Mouse (Mus musculus) limb, embryonic 14.5 days (tissue): ENCODE data around the gene Six6. TPM values are rescaled to one million over a fixed set of nuclear protein-coding genes. Genes with fewer than 3 reads are reported as not detected.

Source experiments
- ATAC-seq: fragments of 200-750 bp; cut with Nextera tagmentation; 2 replicates; pipeline ENCODE4 v1.8.0; 2017; ENCODE audit warnings: low read depth, moderate number of reproducible peaks, moderate TSS enrichment; ENCODE audit not compliant: low FRiP score
- DNase-seq: peaks from one replicate; pipeline ENCODE4 v3.0.0-alpha.2; 2015; ENCODE audit warnings: low spot score
- H3K27ac ChIP-seq: fragments of 300-500 bp; sonication (generic); replicated peaks from 2 replicates; pipeline ENCODE4 v1.5.1; 2014; ENCODE audit warnings: low read depth, mild to moderate bottlenecking, low read length, moderate library complexity, mixed read lengths
- H3K27me3 ChIP-seq: fragments of 300-500 bp; sonication (generic); 2 replicates; pipeline ENCODE4 v1.6.1; 2014; ENCODE audit warnings: low read length, mixed read lengths; ENCODE audit not compliant: control insufficient read depth, insufficient read depth
- H3K36me3 ChIP-seq: fragments of 300-500 bp; sonication (generic); 2 replicates; pipeline ENCODE4 v1.6.1; 2014; ENCODE audit warnings: mild to moderate bottlenecking, low read length, moderate library complexity, mixed read lengths; ENCODE audit not compliant: control insufficient read depth, insufficient read depth
- H3K4me1 ChIP-seq: fragments of 300-500 bp; sonication (generic); 2 replicates; pipeline ENCODE4 v1.6.1; 2014; ENCODE audit warnings: antibody characterized with exemption, low read length, mixed read lengths; ENCODE audit not compliant: control insufficient read depth, insufficient read depth
- H3K4me2 ChIP-seq: fragments of 300-500 bp; sonication (generic); replicated peaks from 2 replicates; pipeline ENCODE4 v1.6.1; 2014; ENCODE audit warnings: low read depth, mild to moderate bottlenecking, low read length, moderate library complexity; ENCODE audit not compliant: severe bottlenecking
- H3K4me3 ChIP-seq: fragments of 300-500 bp; sonication (generic); replicated peaks from 2 replicates; pipeline ENCODE4 v1.5.1; 2014; ENCODE audit warnings: low read length
- H3K9ac ChIP-seq: fragments of 300-500 bp; sonication (generic); 2 replicates; pipeline ENCODE4 v1.6.1; 2014; ENCODE audit warnings: mild to moderate bottlenecking, low read depth, low read length, moderate library complexity; ENCODE audit not compliant: severe bottlenecking
- H3K9me3 ChIP-seq: fragments of 300-500 bp; sonication (generic); 2 replicates; pipeline ENCODE4 v1.6.1; 2016; ENCODE audit warnings: low read length; ENCODE audit not compliant: control insufficient read depth
- POLR2A ChIP-seq: fragments of 200-500 bp; IDR thresholded peaks from 2 replicates; pipeline ENCODE4 v1.8.0; 2012; ENCODE audit warnings: inconsistent platforms, mild to moderate bottlenecking, moderate library complexity, borderline replicate concordance; ENCODE audit not compliant: insufficient read depth, insufficient read length; ENCODE audit errors: extremely low read depth
- WGBS: fragments of 180-500 bp; shearing (Covaris S2); extraction: QIAGEN DNeasy Blood & Tissue Kit; methylation state at CpG from one replicate; pipeline ENCODE4 v1.1.7; 2014; 5-methylcytosine and 5-hydroxymethylcytosine counted together
- polyA plus RNA-seq, 2 experiments: library from polyadenylated mRNA; depleted of rRNA in 1 of 2; stranded (reverse) in 1 of 2; unstranded in 1 of 2; fragments of >200 nt; fragmentation: Nextera tagmentation in 1 of 2; extraction: Ambion mirVana in 1 of 2; gene quantifications; 2 replicates each; pipeline versions ENCODE4 v1.2.1 to v1.2.3; 2012 to 2014

Gene Six6
- polyA plus RNA-seq, 2 experiments = not detected

DNA sequence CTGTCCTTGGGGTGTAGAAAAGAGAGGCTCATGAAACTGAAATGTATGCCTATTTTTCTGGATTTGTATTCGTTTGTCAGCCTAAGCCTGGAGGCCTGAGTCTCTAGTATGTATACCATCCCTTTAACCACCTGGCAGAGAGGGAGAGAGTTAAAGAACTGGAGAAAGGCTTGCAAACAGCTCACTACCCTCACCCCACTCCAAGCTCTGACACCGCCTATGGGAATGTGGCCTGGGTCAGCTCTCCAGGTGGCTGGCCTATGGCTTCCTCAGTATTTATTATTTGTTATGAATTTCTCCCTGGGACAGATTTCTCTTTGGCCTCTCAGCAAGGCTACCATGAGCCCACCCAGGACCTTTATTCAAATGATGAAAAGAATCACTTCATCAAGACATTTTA lies 7.6 kb downstream of the Six6 start:
- ATAC-seq (no peak), DNase-seq (no peak)
- Histone ChIP-seq H3K4me3 (no peak overlapping the region), H3K27me3 (peaks cover 74% of the 10 kb centered on the region), H3K27ac (no peak overlapping the region), H3K9ac (no peak overlapping the region), H3K36me3 (no peaks in the 10 kb centered on the region), H3K4me2 (no peak overlapping the region), H3K4me1 (no peaks in the 10 kb centered on the region), H3K9me3 (no peaks in the 10 kb centered on the region)
- TF ChIP-seq POLR2A = no peak
- 15% methylated on average over 2 of the region's 2 CpGs for WGBS

DNA sequence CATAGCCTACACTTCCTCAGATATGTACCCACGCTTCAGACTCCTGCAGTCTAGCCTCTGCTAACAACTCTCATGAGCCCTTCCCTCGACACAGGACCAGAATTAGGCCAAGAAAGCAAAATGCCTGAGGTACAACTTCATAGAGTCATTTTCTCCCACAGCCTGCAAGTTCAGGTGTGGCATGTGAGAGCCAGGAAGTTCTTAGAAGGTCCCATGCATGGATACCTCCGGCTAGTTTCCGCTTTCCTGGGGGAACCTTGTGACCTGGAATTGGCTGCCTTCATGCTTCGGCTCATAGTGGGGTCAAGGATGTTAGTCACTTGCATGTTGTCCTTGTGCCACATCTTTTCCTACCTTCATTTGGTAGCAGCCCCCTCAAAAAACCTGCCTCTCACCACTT lies 13.4 kb downstream of the Six6 start:
- H3K4me1 ChIP-seq = no peaks in the 10 kb centered on the region
- no peak overlapping the region for H3K4me2 ChIP-seq
- no peak for ATAC-seq
- peaks cover 18% of the 10 kb centered on the region for H3K27me3 ChIP-seq
- no peak for TF ChIP-seq POLR2A
- WGBS = 80% methylated on average over 5 of the region's 5 CpGs
- H3K9me3 ChIP-seq = no peaks in the 10 kb centered on the region
- DNase-seq = no peak
- no peak overlapping the region for H3K9ac ChIP-seq
- H3K36me3 ChIP-seq = no peaks in the 10 kb centered on the region
- no peak overlapping the region for H3K4me3 ChIP-seq
- no peak overlapping the region for H3K27ac ChIP-seq

DNA sequence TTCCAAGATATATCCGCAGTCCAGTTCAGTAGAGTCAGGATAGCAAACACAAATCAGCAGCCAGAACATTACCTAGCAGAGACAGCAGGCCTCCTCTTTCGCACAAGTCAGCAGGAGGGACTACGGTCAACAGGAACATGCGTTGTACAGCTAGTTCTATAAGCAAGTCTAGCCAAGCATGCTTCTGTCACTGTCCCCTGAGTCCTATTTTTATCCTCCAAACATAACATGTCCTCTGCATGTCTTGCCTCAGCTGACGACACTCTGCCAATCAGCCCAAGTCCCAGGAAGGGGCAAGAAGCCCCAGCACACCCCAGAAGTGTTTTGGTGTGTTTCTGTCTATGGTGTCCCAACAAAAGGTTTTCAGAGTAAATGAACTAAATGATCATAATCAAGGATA lies 14.2 kb downstream of the Six6 start:
- DNase-seq (no peak), ATAC-seq (no peak)
- Histone ChIP-seq H3K27me3 (peaks cover 13% of the 10 kb centered on the region), H3K36me3 (no peaks in the 10 kb centered on the region), H3K4me3 (no peak overlapping the region), H3K4me1 (no peaks in the 10 kb centered on the region), H3K9ac (no peak overlapping the region), H3K9me3 (no peaks in the 10 kb centered on the region), H3K4me2 (no peak overlapping the region), H3K27ac (no peak overlapping the region)
- WGBS = 87% methylated on average over 5 of the region's 5 CpGs
- TF ChIP-seq POLR2A = no peak

DNA sequence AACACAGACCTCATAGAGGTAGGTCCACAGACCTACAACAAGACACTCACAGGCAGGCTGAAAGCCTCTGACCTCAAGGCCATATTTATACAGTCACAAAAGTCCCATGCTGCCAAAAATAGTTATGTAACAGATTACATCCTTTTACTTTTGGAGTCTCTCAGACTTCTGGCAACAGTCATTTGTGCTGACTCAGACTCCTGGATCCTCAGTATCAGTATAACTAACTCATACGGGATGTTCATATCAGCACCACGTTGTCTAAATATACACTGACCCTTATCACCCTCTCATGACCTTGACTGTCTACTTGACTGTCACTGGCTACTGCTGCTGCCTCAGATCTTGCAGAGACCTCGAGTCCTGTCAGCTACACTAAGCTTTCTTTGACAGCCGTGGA lies 15.2 kb downstream of the Six6 start:
- TF ChIP-seq POLR2A = no peak
- DNase-seq (no peak), ATAC-seq (no peak)
- no peaks in the 10 kb centered on the region for H3K36me3 ChIP-seq
- H3K9ac ChIP-seq = no peak overlapping the region
- H3K4me3 ChIP-seq = no peak overlapping the region
- H3K4me1 ChIP-seq = no peaks in the 10 kb centered on the region
- WGBS = 66% methylated on average over 4 of the region's 4 CpGs
- H3K9me3 ChIP-seq = no peaks in the 10 kb centered on the region
- H3K27ac ChIP-seq = no peak overlapping the region
- no peak overlapping the region for H3K4me2 ChIP-seq
- H3K27me3 ChIP-seq = peaks cover 6% of the 10 kb centered on the region

GRCm38 (mm10) chr12:72957829-72958424 lies 18.2 kb downstream of the Six6 start:
- DNase-seq (no peak), ATAC-seq (no peak)
- Histone ChIP-seq H3K36me3 (no peaks in the 10 kb centered on the region), H3K4me1 (no peaks in the 10 kb centered on the region), H3K4me2 (no peak overlapping the region), H3K27ac (no peak overlapping the region), H3K9me3 (no peaks in the 10 kb centered on the region), H3K27me3 (no peaks in the 10 kb centered on the region), H3K9ac (no peak overlapping the region), H3K4me3 (no peak overlapping the region)
- no peak for TF ChIP-seq POLR2A
- 56% methylated on average over 6 of the region's 6 CpGs for WGBS

DNA sequence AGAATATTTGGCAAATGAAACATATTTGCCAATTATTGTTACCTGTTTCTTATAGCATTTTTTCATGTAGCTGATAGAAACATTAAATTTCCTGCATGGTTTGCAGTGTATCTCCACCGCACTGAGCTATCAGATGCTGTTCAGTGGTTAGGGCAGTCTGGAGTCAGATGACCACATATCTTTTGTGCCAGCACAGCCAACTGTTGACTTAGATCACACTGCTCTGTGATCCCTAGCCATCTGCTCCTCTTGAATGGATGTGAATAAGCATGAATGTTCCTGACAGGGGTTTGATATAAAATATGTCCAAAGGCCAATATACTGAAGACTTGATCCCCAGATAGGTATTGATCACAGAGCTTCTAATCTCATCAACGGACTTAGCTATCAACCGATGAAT lies 18.8 kb downstream of the Six6 start:
- ATAC-seq (no peak), DNase-seq (no peak)
- Histone ChIP-seq H3K4me1 (no peaks in the 10 kb centered on the region), H3K9me3 (no peaks in the 10 kb centered on the region), H3K9ac (no peak overlapping the region), H3K27ac (no peak overlapping the region), H3K27me3 (no peaks in the 10 kb centered on the region), H3K4me2 (no peak overlapping the region), H3K36me3 (no peaks in the 10 kb centered on the region), H3K4me3 (no peak overlapping the region)
- TF ChIP-seq POLR2A = no peak
- 86% methylated on average over 3 of the region's 3 CpGs for WGBS
